Mouse (Mus musculus) CH12.LX (cell line): ENCODE data around the gene Smox. TPM values are rescaled to one million over a fixed set of nuclear protein-coding genes. Genes with fewer than 3 reads are reported as not detected.

Experiments
- DNase-seq: peaks from one replicate; pipeline ENCODE4 v3.0.0-alpha.2; 2013; ENCODE audit errors: extremely low read depth
- H3K27ac ChIP-seq: 2 replicates; pipeline ENCODE4 v1.5.1; 2012; ENCODE audit warnings: low read depth, mild to moderate bottlenecking, control low read depth, moderate library complexity; ENCODE audit not compliant: insufficient read depth
- H3K27me3 ChIP-seq: replicated peaks from 2 replicates; pipeline ENCODE3; 2012; ENCODE audit warnings: inconsistent platforms
- H3K36me3 ChIP-seq, 2 experiments: replicated peaks in 1 of 2; 2 replicates each; pipeline versions ENCODE3 to v1.6.1; 2012; ENCODE audit warnings: inconsistent platforms in 1 of 2, low read length in 1 of 2, mild to moderate bottlenecking in 1 of 2, mixed read lengths in 1 of 2, moderate library complexity in 1 of 2; ENCODE audit not compliant: control insufficient read depth in 1 of 2, insufficient read depth in 1 of 2
- H3K4me1 ChIP-seq, 2 experiments: 2 replicates each; pipeline ENCODE4 v1.6.1; 2012; ENCODE audit warnings: inconsistent platforms in 1 of 2, moderate library complexity in 1 of 2; ENCODE audit not compliant: insufficient read depth in 2 of 2, control insufficient read depth in 1 of 2
- H3K4me2 ChIP-seq: 2 replicates; pipeline ENCODE4 v1.6.1; 2012; ENCODE audit warnings: low read depth, mild to moderate bottlenecking, control low read depth; ENCODE audit not compliant: poor library complexity, insufficient read depth, severe bottlenecking
- H3K4me3 ChIP-seq, 3 experiments: fragments of 150-350 bp in 1 of 3; sonication (generic) in 1 of 3; replicated peaks in 1 of 3; 2 replicates each; pipeline versions ENCODE3 to v1.5.1; 2011 to 2012; ENCODE audit warnings: low read depth in 2 of 3, low read length in 2 of 3, mild to moderate bottlenecking in 2 of 3, moderate library complexity in 2 of 3, control low read depth in 1 of 3, improper control_type of control experiment in 1 of 3, inconsistent platforms in 1 of 3, mixed read lengths in 1 of 3; ENCODE audit not compliant: poor library complexity in 1 of 3
- H3K79me2 ChIP-seq: replicated peaks from 2 replicates; pipeline ENCODE4 v1.6.1; 2012; ENCODE audit warnings: mild to moderate bottlenecking, moderate library complexity; ENCODE audit not compliant: control insufficient read depth, poor library complexity, insufficient read depth, severe bottlenecking; ENCODE audit errors: extremely low read depth
- H3K9ac ChIP-seq: 2 replicates; pipeline ENCODE4 v1.6.1; 2012; ENCODE audit warnings: low read depth, mild to moderate bottlenecking, control low read depth, moderate library complexity; ENCODE audit not compliant: insufficient read depth
- H3K9me3 ChIP-seq: replicated peaks from 2 replicates; pipeline ENCODE3; 2012; ENCODE audit warnings: low read length, inconsistent platforms, mixed read lengths
- CHD2 ChIP-seq: IDR thresholded peaks from 2 replicates; pipeline ENCODE4 v1.6.1; 2011; ENCODE audit warnings: low read length, improper control_type of control experiment
- E2F4 ChIP-seq: IDR thresholded peaks from 2 replicates; pipeline ENCODE4 v1.6.1; 2011; ENCODE audit warnings: low read depth, low read length, improper control_type of control experiment; ENCODE audit not compliant: insufficient replicate concordance
- ELF1 ChIP-seq: IDR thresholded peaks from 2 replicates; pipeline ENCODE4 v1.6.1; 2014; ENCODE audit warnings: low read depth, mild to moderate bottlenecking, inconsistent platforms, low read length, improper control_type of control experiment
- EP300 ChIP-seq: IDR thresholded peaks from 2 replicates; pipeline ENCODE4 v1.6.1; 2011; ENCODE audit warnings: low read length, improper control_type of control experiment
- ETS1 ChIP-seq: conservative IDR thresholded peaks from 2 replicates; pipeline ENCODE4 v1.6.1; 2012; ENCODE audit warnings: low read depth, mild to moderate bottlenecking, inconsistent platforms, low read length, improper control_type of control experiment, moderate library complexity
- GABPA ChIP-seq: IDR thresholded peaks from 2 replicates; pipeline ENCODE4 v1.6.1; 2012; ENCODE audit warnings: low read depth, low read length, improper control_type of control experiment, inconsistent platforms; ENCODE audit not compliant: insufficient replicate concordance
- HCFC1 ChIP-seq: IDR thresholded peaks from 2 replicates; pipeline ENCODE4 v1.6.1; 2012; ENCODE audit warnings: low read depth, mild to moderate bottlenecking, inconsistent platforms, low read length, improper control_type of control experiment
- IRF4 ChIP-seq: IDR thresholded peaks from 2 replicates; pipeline ENCODE4 v1.6.1; 2014; ENCODE audit warnings: low read depth, mild to moderate bottlenecking, inconsistent platforms, low read length, improper control_type of control experiment
- JUN ChIP-seq: IDR thresholded peaks from 2 replicates; pipeline ENCODE4 v1.6.1; 2011; ENCODE audit warnings: low read depth, mild to moderate bottlenecking, low read length, improper control_type of control experiment, moderate library complexity; ENCODE audit not compliant: insufficient read depth
- MAFK ChIP-seq: IDR thresholded peaks from 2 replicates; pipeline ENCODE4 v1.6.1; 2011; ENCODE audit warnings: low read length, improper control_type of control experiment; ENCODE audit not compliant: insufficient replicate concordance
- MAZ ChIP-seq: IDR thresholded peaks from 2 replicates; pipeline ENCODE4 v1.6.1; 2012; ENCODE audit warnings: low read depth, mild to moderate bottlenecking, inconsistent platforms, low read length, improper control_type of control experiment, moderate library complexity
- MXI1 ChIP-seq: IDR thresholded peaks from 2 replicates; pipeline ENCODE4 v1.6.1; 2011; ENCODE audit warnings: mild to moderate bottlenecking, low read depth, low read length, improper control_type of control experiment
- NELFE ChIP-seq: IDR thresholded peaks from 2 replicates; pipeline ENCODE4 v1.6.1; 2011; ENCODE audit warnings: low read depth, low read length, improper control_type of control experiment
- NRF1 ChIP-seq: IDR thresholded peaks from 2 replicates; pipeline ENCODE4 v1.6.1; 2014; ENCODE audit warnings: low read depth, mild to moderate bottlenecking, inconsistent platforms, low read length, improper control_type of control experiment, moderate library complexity
- PAX5 ChIP-seq: IDR thresholded peaks from 2 replicates; pipeline ENCODE4 v1.6.1; 2012; ENCODE audit warnings: low read length, inconsistent platforms, mixed read lengths
- POLR2A ChIP-seq: IDR thresholded peaks from 2 replicates; pipeline ENCODE4 v1.6.1; 2011; ENCODE audit warnings: low read depth, mild to moderate bottlenecking, improper control_type of control experiment, low read length
- POLR2AphosphoS2 ChIP-seq: IDR thresholded peaks from 2 replicates; pipeline ENCODE4 v1.6.1; 2011; ENCODE audit warnings: low read depth, low read length, improper control_type of control experiment
- RCOR1 ChIP-seq: conservative IDR thresholded peaks from 2 replicates; pipeline ENCODE4 v1.6.1; 2012; ENCODE audit warnings: low read depth, mild to moderate bottlenecking, inconsistent platforms, low read length, improper control_type of control experiment
- UBTF ChIP-seq: IDR thresholded peaks from 2 replicates; pipeline ENCODE4 v1.6.1; 2012; ENCODE audit warnings: low read depth, mild to moderate bottlenecking, inconsistent platforms, low read length, improper control_type of control experiment, moderate library complexity
- ZC3H11A ChIP-seq: IDR thresholded peaks from 2 replicates; pipeline ENCODE4 v1.6.1; 2012; ENCODE audit warnings: low read depth, mild to moderate bottlenecking, inconsistent platforms, low read length, improper control_type of control experiment
- ZKSCAN1 ChIP-seq: IDR thresholded peaks from 2 replicates; pipeline ENCODE4 v1.6.1; 2012; ENCODE audit warnings: low read depth, inconsistent platforms, low read length, improper control_type of control experiment, borderline replicate concordance
- ZNF384 ChIP-seq: IDR thresholded peaks from 2 replicates; pipeline ENCODE4 v1.6.1; 2012; ENCODE audit warnings: low read depth, low read length, improper control_type of control experiment, inconsistent platforms
- dilution Hi-C: fragments of 300-500 bp; cut with MboI; formaldehyde crosslinking; loops from 2 replicates; pipeline ENCODE4 v1.14.3; 2020; ENCODE audit warnings: low sequenced_read_pairs; ENCODE audit not compliant: extremely low pct_unique_long_range_greater_than_20kb, extremely low pct_ligation_motif_present
- in situ Hi-C: fragments of 300-500 bp; cut with MboI; formaldehyde crosslinking; loops from 3 replicates; pipeline ENCODE4 v1.14.3; 2019; ENCODE audit warnings: low sequenced_read_pairs, low pct_ligation_motif_present, low pct_unique_long_range_greater_than_20kb, mixed read lengths
- polyA plus RNA-seq: library from polyadenylated mRNA; unstranded; fragments of >175 nt; gene quantifications from 2 replicates; pipeline ENCODE4 v1.2.1, GENCODE M21; 2012; ENCODE audit warnings: low read depth; ENCODE audit not compliant: insufficient read length
- total RNA-seq, 2 experiments: library from RNA; depleted of rRNA; stranded (reverse); fragments of 300-350 nt in 1 of 2; fragments of >200 nt in 1 of 2; gene quantifications; 2 replicates each; pipeline ENCODE4 v1.2.3; 2012 to 2014

The Smox gene
- total and polyA plus RNA-seq, 3 experiments, result 3.3 to 7.6 (median 4.4) TPM

GRCm38 (mm10) chr2:131493446-131493845 is 2.1 kb downstream of the Smox start:
- Histone ChIP-seq H3K27me3 (peaks cover 28% of the 10 kb centered on the region), H3K36me3 (no peaks in the 10 kb centered on the region), H3K4me1 (peaks cover 3 to 16% of the 10 kb centered on the region in 2 experiments; a peak in 3 of 4 replicates), H3K4me3 (no peak overlapping the region), H3K9me3 (no peaks in the 10 kb centered on the region), H3K27ac (no peak overlapping the region), H3K9ac (no peak overlapping the region), H3K79me2 (no peaks in the 10 kb centered on the region), H3K4me2 (no peak overlapping the region)
- TF ChIP-seq ZKSCAN1 (no peak), MAFK (no peak), HCFC1 (no peak), POLR2AphosphoS2 (no peak), NRF1 (no peak), CHD2 (no peak), E2F4 (no peak), NELFE (no peak), IRF4 (no peak), POLR2A (no peak), MAZ (no peak), ZC3H11A (no peak), GABPA (no peak), EP300 (no peak), RCOR1 (no peak), ELF1 (no peak), ETS1 (no peak), JUN (no peak), PAX5 (no peak), MXI1 (no peak)
- dilution Hi-C loops (no loop called here), in situ Hi-C loops (no loop called here)
- DNase-seq, result no peak

DNA sequence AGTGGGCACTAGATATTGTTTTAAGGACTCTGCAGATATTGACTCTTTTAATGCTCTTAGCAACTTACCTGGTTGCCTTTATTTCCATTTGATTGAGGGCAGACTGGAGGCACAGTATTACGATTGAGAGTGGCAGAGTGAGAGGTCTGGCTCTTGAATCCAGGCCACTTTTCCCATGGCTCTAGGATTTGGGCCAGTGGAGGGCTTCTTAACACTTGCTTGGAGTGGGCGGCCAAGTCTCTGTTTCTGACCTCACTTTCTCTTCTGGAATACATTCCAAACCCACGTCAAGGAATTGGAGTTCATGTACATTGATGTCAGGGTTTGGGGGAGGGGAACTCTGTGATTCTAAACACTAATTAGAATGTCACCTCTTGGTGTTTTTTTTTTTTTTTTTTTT is 4.0 kb downstream of the Smox start:
- Histone ChIP-seq H3K27ac (no peak overlapping the region), H3K9me3 (no peaks in the 10 kb centered on the region), H3K36me3 (no peaks in the 10 kb centered on the region), H3K27me3 (peaks cover 25% of the 10 kb centered on the region), H3K9ac (no peak overlapping the region), H3K4me3 (no peak overlapping the region), H3K4me1 (peaks cover 7 to 16% of the 10 kb centered on the region in 2 experiments; a peak in 3 of 4 replicates), H3K4me2 (no peak overlapping the region), H3K79me2 (no peaks in the 10 kb centered on the region)
- dilution Hi-C loops, result no loop called here
- TF ChIP-seq ELF1 (no peak), ZNF384 (peak; percentile 40; the same call in 1 of the 2 replicates), UBTF (no peak)
- in situ Hi-C loops, result no loop called here
- no peak for DNase-seq
